Mouse (Mus musculus) T-helper 1 cell (primary cell): ENCODE measurements around the gene Hnrnpul1.
"Not testable (repeated sequence)": the region's sequence is repeated elsewhere in the genome, so short reads cannot be mapped to it uniquely, and the experiment has no call there.

Experiments
- in situ Hi-C: fragments of 300-600 bp; cut with MboI, MseI; formaldehyde crosslinking; loops from one replicate; pipeline ENCODE4 v1.15.1; 2025; ENCODE audit warnings: high pct_unique_total_duplicates

The Hnrnpul1 gene

DNA sequence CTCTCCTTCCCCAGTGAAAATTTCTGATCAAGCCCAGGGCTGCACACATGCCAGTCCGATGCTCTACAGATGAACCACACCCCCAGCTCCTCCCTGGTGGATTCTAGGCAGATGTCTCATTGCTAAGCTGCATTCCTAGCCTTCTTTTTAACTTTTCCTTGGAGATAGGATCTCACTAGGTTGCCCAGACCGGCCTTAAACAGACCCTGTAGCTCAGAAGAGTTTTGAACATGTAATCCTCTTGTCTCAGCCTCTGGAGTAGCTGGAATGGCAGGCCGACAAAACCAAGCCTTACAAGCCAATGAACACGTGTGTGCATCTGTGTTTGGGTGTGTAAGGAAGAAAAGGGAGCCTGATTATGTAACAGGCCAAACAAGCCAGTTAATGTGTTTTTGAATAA, 26.2 kb upstream of the Hnrnpul1 start:
- in situ Hi-C loops: no loop called here

DNA sequence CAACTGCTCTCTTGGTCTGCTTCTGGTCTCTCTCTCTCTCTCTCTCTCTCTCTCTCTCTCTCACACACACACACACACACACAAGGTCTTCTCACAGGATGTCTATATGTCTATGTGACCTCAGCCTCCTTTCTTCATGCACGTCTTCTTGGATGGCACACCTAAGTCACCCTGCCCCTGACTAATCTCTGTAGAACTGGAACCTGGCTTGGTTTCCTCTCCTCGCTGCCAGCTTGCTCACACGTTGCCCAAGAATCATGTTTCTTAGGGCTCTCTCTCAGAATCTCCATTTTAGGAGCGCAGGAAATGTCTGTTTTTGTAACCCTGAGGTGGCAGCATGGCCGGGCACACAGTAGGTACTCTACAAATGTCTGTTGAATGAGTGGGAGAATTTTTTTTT, 25.5 kb upstream of the Hnrnpul1 start:
- in situ Hi-C loops: no loop called here

DNA sequence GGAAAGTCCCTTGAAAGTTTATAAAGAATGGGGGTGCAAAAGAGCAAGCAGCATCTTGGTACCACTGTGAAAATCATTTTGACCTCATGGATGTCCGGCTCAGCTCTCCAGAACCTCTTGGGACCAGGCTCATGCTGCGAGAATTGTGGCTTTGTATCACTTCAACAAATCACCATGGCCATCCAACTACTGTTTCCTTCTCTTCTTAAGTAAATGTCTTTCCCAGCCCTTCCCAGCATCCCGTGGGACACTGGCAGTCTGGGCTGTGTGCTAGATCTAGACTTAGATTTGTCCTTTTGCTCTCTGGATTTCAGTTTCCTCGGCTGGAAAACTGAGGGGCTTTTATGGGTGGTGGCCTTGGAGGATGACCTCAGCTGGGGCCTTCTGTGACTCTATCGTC, 13.7 kb upstream of the Hnrnpul1 start:
- in situ Hi-C loops: no loop called here

DNA sequence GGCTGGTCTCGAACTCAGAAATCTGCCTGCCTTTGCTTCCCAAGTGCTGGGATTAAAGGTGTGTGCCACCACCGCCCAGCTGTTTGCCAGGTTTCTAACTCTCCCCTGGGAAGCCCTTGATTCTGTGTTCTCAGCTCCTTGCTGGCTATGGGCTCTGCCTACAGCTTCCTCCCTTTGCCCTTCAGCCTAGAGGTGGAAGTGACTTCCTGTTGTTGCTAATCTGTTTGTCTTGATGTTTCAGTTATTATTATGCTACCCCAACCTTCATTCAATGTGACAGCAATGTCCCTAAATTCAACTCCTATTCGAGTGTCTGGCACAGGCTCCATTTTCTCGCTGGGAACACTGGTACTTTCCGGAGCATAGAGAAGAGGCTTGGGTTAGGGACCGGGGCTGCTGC, 11.6 kb upstream of the Hnrnpul1 start:
- in situ Hi-C loops: no loop called here

DNA sequence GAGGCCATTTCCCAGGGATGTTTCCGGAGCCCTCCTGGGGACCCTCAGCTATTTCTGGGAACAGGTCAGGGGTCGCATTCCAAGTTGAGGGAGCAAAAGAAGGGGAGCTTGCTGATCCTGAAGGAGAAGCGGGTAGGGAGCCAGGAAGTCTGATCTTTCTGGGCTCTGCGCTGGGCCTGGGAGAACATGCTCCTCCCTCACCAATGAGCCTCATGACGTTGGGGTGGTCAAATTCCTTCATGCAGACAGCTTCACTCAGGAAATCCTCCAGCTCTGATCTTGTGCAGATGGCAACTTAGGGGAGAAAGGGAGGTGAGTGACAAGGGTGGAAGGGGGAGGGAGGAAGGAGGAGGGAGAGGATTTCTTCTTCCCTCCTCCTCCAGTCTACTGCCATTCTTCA, 9.7 kb upstream of the Hnrnpul1 start:
- in situ Hi-C loops: no loop called here

DNA sequence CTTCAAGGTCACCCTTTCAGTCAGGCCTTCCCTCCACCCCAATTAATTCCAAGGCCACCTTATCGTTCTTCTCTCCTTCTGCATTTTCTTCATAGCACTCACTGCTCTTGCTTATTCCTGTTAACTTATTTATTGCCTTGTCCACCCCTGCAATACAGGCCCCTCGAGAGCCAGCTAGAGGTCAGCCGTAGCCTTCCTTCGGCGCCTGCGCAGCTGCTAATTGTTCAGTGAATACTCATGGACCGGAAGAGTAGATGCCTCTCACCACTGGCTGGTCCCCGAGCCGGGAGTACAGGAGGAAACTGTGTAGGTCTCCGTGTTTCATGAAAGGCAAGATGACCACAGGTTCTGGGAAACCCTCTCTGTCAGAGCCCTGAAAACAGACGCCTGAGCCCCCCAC, 9.1 kb upstream of the Hnrnpul1 start:
- in situ Hi-C loops: no loop called here

DNA sequence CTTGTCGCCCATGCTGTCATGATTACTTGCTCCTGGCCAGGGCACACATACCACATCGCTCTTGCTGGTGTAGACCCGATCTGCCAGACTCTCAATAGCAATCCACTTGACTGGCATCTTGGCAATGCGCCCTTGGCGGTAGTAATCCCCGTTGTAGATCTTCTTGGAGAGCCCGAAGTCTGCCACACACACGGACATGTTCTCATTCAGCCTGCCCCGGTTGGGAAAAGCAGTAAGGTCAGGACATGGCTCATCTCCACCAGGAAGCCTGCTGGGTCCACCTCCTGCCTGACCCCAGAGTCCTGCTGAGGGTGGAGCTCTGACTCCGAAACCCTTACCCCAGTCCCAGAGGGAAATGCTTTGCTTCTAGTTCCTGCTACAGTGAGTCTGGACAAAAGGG, 6.8 kb upstream of the Hnrnpul1 start:
- in situ Hi-C loops: no loop called here

DNA sequence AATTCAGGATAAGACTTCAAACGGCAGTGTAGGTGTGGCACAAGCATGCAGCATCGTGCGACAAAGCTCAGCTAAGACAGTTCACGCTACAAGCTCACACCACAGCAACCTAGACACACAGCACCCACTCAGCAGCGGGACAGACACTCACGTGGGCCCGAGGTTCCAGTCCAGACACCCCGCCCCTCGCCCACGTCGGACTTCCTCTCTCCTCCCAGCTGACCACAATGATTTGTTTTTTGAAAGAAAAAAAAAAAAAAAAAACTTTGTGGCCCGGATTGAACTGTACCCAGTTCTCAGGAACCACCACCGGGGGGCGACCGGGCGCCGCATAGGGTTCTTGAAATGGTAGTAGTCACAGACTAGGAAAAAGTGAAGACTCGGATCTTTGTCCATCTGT, 1.5 kb upstream of the Hnrnpul1 start:
- in situ Hi-C loops: loop anchor here (5.0 kb wide), 1 partner anchor 51 kb away; no protein-coding TSS in a partner anchor

DNA sequence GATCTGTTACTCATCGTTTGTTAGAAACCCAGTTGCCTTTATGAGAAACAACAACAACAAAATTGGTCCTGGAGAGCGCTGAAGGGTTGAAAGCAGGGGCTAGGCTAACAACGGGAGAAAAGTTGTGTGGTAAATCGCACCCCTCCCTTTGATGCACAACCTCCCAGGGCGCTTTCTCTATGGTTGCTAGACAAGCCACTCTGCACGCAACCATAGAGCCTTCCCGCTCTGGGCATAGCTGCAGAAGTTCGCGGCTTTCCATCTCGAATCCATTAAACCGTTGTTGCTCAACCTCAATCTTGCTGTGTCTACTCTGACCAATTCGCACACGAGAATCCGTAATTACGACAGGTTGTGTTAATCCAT, 894 bp upstream of the Hnrnpul1 start:
- in situ Hi-C loops: loop anchor here (5.0 kb wide), 1 partner anchor 52 kb away; no protein-coding TSS in a partner anchor

DNA sequence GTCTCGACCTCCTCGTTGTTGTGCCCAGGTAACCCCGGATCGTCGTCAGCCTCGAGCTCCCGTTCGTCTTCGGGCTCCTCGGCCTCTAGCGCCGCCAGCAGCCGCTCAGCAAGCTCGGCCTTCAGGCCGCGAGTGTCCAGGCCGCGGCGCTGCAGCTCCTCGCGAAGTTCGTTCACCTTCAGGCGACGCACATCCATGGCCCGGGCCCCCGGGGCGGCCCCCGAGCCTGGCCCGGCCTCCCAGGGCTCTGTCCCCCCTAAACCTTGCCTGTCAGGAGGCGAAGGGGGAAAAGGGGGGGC, 169 bp downstream of the Hnrnpul1 start:
- in situ Hi-C loops: no loop called here

DNA sequence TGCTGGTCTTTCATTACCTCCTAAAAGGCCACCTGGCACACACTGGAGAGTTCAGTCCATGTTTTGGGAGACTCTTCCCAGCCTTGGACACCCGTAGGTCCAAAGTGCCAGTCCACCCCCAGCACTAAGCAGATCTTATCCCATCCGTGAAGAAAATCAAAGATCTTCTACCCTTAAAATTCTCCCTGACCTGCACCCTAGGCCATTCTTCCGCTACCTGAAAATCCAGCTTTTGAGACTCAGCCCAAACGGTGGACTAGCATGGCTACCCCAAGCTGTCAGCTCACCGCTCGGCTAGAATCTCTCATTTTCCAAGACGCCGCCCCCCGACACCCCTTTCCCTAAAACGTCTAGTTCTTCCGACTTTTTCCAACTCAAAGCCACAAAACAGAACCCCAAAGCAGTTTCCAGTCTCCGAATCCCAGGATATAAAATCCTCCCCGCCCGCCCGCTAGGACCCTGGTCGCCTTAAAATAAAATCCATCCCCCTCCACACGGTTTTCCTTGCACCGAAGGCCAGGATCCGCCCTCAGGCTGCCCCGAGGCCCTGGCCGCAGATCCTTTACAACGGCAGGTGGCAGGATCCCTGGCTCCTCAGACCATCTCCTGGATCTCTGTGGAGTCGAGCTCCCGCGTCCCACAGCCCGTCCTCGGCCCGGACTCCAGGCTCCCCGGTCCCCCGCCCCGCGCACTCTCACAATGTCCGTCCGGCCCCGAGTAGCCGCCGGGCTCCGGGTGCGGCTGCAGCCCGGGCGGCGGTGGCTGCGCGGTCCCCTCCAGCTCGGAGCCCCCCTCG, 716 bp downstream of the Hnrnpul1 start:
- in situ Hi-C loops: no loop called here

DNA sequence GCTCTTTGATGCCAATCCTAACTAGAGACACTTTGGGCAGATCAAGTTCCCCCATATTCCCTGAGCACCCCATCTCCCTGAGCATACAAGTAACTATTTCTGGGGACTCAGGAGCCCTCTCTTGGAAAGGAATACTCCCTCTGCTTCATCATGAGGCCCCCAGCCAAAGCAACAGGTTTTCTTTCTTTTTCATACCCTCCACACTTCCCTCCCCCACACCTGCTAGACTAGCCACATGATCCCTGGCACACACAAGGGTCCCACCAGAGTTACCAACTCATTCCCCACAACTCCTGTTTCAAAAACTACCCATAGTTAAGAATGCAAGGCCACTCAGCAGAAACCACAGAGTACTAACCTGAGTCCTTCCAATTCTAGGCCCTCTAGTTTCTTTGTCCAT, 1.5 kb downstream of the Hnrnpul1 start:
- in situ Hi-C loops: no loop called here

DNA sequence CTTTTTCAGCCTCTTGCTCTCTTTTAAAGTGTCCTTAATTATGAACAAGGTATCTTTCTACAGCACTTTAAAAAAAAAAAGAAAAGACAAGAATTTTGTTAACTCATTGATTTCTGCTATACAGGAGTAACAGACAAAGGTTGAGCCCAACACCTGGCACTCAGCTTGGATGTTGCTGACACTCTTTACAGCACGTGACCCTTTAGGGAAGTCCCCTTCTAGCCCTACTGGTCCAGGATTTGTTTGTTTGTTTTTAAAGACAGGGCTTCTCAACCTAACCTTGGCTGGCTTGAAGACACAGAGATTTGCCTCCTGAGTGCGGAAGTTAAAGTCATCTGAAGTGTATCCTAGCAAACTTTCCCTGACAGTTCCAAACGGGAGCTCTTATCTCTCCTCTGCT, 7.7 kb downstream of the Hnrnpul1 start:
- in situ Hi-C loops: loop anchor here (25.0 kb wide), 1 partner anchor 1440 kb away; the partner anchor contains the start of genes BC024978, Gm21983, Mia and Rab4b

DNA sequence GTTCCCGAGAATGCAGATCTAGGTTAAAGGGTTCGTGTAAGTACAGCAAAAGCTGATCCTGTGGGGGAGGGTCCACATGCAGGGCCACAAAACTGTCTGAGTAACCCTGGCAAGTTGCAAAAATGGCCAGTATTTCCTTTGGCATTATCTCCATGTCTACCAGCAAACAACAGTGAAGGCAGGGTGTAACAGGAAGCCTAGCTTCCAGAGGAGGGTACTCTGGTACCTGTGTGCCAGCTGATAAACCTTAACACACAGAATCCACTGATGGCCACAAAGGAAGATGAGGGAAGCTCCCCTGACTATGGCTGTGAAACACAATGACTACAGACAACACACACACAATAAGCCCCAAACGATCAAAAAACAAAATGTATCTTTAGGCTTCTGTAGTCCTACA, 16.3 kb downstream of the Hnrnpul1 start:
- in situ Hi-C loops: loop anchor here (25.0 kb wide), 1 partner anchor 1449 kb away; the partner anchor contains the start of genes BC024978, Gm21983, Mia and Rab4b

DNA sequence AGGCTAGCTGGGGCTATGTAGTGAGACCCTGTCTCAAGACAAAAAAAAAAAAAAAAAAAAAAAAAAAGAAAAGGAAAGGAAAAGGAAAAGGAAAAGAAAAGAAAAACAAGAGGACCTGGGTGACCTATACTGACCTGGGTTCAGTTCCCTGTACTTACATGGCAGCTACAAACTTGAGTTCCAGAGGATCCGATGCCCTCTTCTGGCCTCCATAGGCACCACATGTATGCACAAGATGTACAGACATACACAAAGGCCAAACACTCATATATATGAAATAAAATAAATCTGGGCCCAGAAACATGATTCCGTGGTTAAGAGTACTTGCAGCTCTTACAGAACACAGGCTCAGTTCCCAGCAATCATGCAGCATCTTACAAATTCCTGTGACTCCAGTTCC, 17.6 kb downstream of the Hnrnpul1 start:
- in situ Hi-C loops: loop anchor here (25.0 kb wide), 1 partner anchor 1450 kb away; the partner anchor contains the start of genes BC024978, Gm21983, Mia and Rab4b

DNA sequence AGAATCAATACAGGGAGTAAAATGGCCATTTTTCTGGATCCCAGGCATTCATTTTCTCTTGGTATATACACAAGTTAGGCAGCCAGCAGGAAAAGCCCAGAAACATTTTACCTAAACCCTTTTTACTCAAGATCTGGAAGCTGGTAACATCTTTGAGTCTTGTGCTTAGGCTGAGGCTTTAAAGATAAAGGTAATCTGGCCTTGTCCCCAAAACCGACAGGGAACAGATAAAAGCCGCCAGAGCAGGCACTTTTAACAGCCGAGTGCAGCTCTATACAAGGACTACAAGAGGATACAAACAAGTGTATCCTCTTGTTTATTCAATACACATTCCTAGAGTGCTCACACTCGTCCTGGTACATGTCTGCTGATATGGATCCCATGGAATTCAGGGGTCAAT, 19.6 kb downstream of the Hnrnpul1 start:
- in situ Hi-C loops: loop anchor here (25.0 kb wide), 1 partner anchor 1452 kb away; the partner anchor contains the start of genes BC024978, Gm21983, Mia and Rab4b

DNA sequence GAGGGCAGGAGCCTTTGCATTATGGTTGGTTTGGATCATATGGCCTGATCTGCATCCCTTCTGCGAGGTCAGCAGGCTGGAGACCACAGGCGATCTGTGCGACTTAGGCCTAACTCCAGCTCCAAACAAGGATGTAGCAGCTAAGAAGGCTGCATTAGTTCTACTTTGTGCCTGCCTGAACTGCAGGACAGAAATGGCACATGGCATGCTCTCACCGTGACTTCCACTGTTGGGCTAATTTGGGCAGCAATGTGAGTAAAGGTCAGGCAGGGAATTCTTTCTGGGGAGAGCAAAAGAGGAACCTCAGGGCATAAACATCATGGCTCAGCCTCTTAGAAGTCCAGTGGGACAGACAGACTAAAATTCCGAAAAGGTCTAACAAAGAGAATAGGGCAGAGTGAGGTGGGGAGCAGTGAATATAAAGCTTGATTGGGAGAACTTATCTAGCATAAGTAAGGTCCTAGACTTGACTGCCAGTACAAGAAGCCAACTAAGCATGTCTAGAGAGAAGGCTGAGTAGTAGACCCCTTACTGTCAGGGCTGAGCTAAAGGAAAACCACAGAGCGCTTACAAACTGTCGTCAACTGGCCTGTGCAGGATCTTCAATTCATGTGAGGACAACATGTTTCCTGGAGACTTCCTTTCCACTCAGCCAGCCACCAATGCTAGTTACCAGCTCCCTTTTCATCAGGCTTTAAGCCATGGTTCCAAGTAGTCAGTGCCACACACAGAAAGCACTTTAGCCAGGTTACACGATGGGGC, 23.1 kb downstream of the Hnrnpul1 start:
- in situ Hi-C loops: loop anchor here (25.0 kb wide), 1 partner anchor 1456 kb away; the partner anchor contains the start of genes BC024978, Gm21983, Mia and Rab4b

DNA sequence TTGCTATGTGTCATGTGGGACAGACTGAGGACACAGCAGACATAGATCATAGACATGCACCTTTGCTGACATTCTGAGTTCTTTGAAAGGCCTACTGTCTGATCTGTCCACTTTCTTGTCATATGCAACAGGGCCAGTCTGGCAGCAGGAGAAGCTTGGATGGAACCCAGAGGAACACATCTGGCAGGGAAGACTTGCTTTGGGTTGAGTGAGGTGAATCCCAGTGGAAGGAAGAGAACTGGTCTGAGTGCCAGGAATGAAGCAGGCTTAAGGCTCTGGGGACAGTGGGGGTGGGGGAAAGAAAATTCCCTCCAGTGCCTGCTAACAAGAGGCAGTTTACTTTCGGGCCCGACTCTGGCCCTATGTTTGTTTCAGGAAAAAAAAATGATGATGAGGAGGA, 24.7 kb downstream of the Hnrnpul1 start:
- in situ Hi-C loops: loop anchor here (25.0 kb wide), 1 partner anchor 1457 kb away; the partner anchor contains the start of genes BC024978, Gm21983, Mia and Rab4b

DNA sequence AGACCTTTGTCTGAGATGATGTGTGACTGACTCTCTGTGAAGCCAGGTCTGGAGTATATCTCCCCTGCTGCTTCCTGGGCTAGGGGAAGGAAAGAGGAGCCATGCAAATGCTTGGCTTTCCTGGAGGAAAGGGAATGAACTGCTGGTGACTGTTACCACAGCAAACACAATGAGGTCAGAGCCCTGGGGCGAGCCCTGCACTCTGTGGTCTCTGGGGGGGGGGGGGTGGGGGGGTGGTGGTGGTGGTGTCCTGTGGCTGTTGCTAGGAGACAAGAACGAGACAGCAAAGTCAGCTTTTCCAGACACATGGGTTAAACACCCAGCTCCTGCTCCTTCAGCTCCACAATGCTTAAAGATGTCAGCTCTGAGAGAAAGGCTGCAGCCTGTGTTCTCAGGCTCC, 25.2 kb downstream of the Hnrnpul1 start:
- in situ Hi-C loops: loop anchor here (25.0 kb wide), 1 partner anchor 1458 kb away; the partner anchor contains the start of genes BC024978, Gm21983, Mia and Rab4b

DNA sequence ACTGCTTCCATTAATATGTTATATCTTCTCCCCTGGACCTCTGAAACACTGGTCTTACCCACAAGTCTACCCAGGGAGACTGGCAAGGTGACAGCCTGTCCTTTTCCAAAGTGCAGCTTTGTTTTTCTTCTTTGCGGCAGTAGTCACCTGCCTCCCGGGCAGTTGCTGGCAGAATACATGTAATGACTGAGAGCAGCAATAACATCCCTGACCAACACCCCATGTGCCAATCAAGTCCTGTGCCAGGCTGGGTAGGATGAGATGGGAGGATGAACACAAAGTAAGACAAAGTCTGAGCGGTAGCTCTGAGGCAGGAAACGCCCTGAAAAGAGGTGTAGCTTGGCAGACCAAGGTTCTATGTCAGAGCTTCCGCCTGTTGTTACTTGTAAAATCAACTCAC, 26.8 kb downstream of the Hnrnpul1 start:
- in situ Hi-C loops: loop anchor here (25.0 kb wide), 1 partner anchor 1460 kb away; the partner anchor contains the start of genes BC024978, Gm21983, Mia and Rab4b

DNA sequence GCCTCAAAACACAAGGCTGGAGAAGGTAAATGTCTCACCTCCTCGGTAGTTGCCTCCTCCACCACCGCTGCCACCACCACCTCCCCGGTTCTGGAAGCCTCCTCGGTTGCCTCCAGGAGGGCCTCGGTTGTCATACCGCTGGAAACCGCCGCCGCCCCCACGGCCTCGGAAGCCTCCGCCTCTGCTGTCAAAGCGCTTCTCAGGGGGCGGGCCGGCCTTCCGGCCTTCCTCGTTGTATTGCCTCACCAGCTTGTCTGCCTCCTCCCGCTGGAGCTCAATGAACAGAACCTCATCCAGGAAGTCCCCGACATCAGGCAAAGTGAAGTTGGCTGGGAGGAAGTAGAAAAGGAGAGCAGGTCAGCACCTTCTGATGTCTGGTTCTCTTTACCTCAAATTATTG, 28.7 kb downstream of the Hnrnpul1 start:
- in situ Hi-C loops: loop anchor here (25.0 kb wide), 1 partner anchor 1461 kb away; the partner anchor contains the start of genes BC024978, Gm21983, Mia and Rab4b

DNA sequence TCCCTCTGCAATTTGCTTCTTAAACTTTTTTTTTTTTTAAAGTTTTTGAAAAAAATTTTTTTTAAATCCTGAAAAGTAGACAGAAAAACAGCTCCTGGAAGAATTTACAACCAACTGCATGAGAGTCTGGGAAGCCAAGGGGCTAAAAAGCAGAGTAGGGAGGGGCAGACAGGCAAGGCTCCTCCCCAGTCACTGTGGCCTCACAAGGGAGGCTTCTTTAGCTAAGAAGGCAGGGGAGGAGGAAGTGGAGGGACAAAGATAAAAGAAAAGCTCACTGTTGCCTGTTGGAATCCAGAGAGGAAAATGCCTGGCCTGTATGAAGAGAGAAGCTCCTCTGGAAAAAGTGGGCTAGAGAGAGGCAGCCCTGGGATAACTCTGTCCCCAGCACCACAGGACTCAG, 32.8 kb downstream of the Hnrnpul1 start:
- in situ Hi-C loops: not testable (repeated sequence)
